Mouse (Mus musculus): ENCODE results near the gene Cxcl16. TPM values are rescaled to one million over a fixed set of nuclear protein-coding genes. Genes with fewer than 3 reads are reported as not detected.

Gene Cxcl16
- polyA plus RNA-seq, 1 experiment from 2014 or later: 7.8 TPM

DNA sequence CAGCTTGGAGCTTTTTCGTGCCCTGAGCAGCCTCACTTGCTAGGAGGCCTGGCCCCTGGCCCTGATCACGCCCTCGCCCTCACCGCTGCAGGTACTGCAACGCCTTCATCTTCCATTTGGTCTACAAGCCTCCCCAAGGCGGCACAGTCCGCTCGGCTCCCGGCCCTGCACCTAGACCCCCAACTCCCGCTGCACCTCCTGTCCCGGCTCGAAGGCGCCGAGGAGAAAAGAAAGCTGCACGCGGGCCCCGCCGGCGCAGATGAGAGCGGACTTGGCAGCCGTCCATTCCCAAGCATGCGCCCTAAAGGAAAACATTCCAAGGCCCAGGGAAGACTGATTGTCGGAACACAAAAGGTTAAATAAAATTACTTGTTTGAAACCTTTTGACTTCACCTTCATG is 6.0 kb upstream of the Cxcl16 start:
- peak overlapping the region; percentile 44 for H3K4me2 ChIP-seq (replicated peaks; ENCODE audit: low read depth, low read length)

DNA sequence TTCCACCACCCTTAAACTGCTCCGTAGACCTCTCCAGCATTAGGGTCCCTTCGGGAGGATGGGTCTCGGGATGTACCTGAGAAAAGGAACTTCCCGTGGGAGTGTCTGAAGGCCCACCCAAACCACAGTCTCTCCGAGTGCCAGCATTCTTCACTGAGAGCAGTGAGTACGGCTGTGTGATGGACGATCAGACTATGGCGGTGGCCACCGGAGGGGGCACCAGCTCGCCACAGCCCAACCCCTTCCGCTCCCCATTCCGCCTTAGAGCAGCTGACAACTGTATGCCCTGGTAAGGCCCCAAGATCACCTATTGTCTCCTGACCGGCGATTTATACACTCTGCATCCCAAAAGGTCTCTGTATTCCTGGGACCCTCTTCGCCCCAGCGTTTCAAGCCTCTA is 5.4 kb upstream of the Cxcl16 start:
- Histone ChIP-seq H3K27me3 (ENCODE audit: control insufficient read depth, insufficient read depth, low read length) (no peaks in the 10 kb centered on the region), H3K4me2 (replicated peaks; ENCODE audit: low read depth, low read length) (peak overlapping the region; percentile 44), H3K36me3 (ENCODE audit: control insufficient read depth, insufficient read depth, low read length) (no peaks in the 10 kb centered on the region), H3K27ac (ENCODE audit: low read length) (no peak overlapping the region), H3K4me3 (ENCODE audit: low read depth, low read length) (peak overlapping the region; percentile 4; the same call in 1 of the 2 replicates), H3K9me3 (ENCODE audit: control insufficient read depth, low read depth, low read length) (no peaks in the 10 kb centered on the region), H3K4me1 (ENCODE audit: control insufficient read depth, insufficient read depth, low read length) (peaks cover 9% of the 10 kb centered on the region; the same call in 1 of the 2 replicates), H3K9ac (replicated peaks; ENCODE audit: low read depth, low read length) (peak overlapping the region; percentile 4; the same call in 1 of the 2 replicates)
- WGBS: 32% methylated on average over 16 of the region's 16 CpGs
- no peak for ATAC-seq (ENCODE audit: insufficient number of reproducible peaks, insufficient read depth, low FRiP score, low read depth)

More for the DNA sequence above, 6.0 kb upstream of the Cxcl16 start:
- Histone ChIP-seq H3K4me1 (ENCODE audit: control insufficient read depth, insufficient read depth, low read length) (peaks cover 9% of the 10 kb centered on the region; the same call in 1 of the 2 replicates), H3K27me3 (ENCODE audit: control insufficient read depth, insufficient read depth, low read length) (no peaks in the 10 kb centered on the region), H3K27ac (ENCODE audit: low read length) (no peak overlapping the region), H3K9me3 (ENCODE audit: control insufficient read depth, low read depth, low read length) (no peaks in the 10 kb centered on the region), H3K36me3 (ENCODE audit: control insufficient read depth, insufficient read depth, low read length) (no peaks in the 10 kb centered on the region), H3K4me3 (ENCODE audit: low read depth, low read length) (peak overlapping the region; percentile 4; the same call in 1 of the 2 replicates), H3K9ac (replicated peaks; ENCODE audit: low read depth, low read length) (peak overlapping the region; percentile 4; the same call in 1 of the 2 replicates)
- 6% methylated on average over 23 of the region's 23 CpGs for WGBS
- ATAC-seq (ENCODE audit: insufficient number of reproducible peaks, insufficient read depth, low FRiP score, low read depth): no peak

DNA sequence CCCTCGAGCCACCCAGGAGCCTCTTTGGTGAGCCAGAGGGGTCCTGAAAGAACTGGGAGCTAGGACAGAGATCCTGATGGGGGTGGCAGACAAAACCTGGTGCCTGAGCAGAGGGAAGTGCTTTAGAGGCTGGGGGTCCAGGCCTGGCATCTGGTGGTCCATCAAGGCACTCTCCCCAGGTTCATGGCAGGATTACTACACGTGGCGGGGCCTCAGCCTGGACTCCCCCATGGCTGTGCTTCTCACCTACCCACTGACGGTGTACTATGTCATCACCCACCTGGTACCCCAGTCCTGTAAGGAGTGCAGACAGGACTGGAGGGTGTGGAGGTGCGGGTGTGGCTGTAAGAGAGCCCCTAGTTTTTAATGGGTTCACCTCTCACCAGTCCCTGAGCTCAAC is 4.2 kb upstream of the Cxcl16 start:
- no peak overlapping the region for H3K9ac ChIP-seq (replicated peaks; ENCODE audit: low read depth, low read length)
- no peaks in the 10 kb centered on the region for H3K36me3 ChIP-seq (ENCODE audit: control insufficient read depth, insufficient read depth, low read length)
- no peak overlapping the region for H3K4me2 ChIP-seq (replicated peaks; ENCODE audit: low read depth, low read length)
- H3K4me1 ChIP-seq (ENCODE audit: control insufficient read depth, insufficient read depth, low read length): peaks cover 11% of the 10 kb centered on the region; the same call in 1 of the 2 replicates
- H3K27ac ChIP-seq (ENCODE audit: low read length): no peak overlapping the region
- H3K27me3 ChIP-seq (ENCODE audit: control insufficient read depth, insufficient read depth, low read length): 0 out of 2 replicates have a peak, but pooled peaks cover 4% of the 10 kb centered on the region
- no peak for ATAC-seq (ENCODE audit: insufficient number of reproducible peaks, insufficient read depth, low FRiP score, low read depth)
- 79% methylated on average over 5 of the region's 5 CpGs for WGBS
- no peak overlapping the region for H3K4me3 ChIP-seq (ENCODE audit: low read depth, low read length)
- H3K9me3 ChIP-seq (ENCODE audit: control insufficient read depth, low read depth, low read length): no peaks in the 10 kb centered on the region

DNA sequence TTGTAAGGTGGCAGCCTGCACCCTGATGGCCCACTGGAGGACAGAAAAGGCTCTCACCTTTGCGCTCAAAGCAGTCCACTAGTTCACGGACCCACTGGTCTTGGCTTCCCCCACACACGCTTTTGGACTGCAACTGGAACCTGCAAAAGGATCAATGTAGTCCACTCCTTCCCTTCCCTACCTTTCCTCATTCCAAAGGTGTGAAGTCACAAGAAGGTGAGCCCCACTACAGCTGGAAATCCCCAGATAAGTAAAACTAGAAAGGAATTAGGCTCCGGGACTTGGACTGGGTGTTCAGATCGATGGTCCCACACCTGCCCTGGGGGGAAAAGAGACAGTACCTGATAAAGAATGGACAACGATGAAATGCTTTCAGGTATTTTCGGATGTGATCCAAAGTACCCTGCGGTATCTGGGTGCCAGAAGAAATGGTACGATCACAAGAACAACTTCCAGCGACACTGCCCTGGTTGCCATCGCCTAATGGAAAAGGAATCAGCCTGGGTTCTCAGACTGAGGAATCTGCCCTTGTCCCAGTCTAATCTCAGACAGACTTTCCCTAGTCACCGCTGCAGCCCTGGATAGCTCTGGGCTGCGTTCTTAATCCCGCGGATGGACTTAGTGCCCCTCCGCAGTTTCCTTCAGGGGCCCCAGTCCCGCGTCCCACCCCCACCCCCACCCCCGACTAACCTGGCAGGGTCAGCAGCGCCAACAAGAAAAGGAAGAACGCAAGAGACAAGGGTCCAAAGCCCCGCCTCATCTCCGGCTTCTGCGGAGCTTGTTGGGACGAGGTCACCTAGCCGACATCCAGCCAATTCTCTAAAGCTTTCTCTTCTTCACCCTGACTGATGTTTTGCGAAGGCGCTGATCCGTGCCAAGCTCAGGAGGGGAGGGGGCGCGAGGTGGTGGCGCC is 840 bp downstream of the Cxcl16 start, which contains the start of gene Zmynd15:
Gene Zmynd15, plus strand, starts transcription at position 746 of the 913 bp plus-strand sequence.
- Histone ChIP-seq H3K27ac (ENCODE audit: low read length) (no peak within 1 kb of the TSS), H3K9me3 (ENCODE audit: control insufficient read depth, low read depth, low read length) (no peaks in the 10 kb centered on the region), H3K36me3 (ENCODE audit: control insufficient read depth, insufficient read depth, low read length) (no peaks in the 10 kb centered on the region), H3K4me2 (replicated peaks; ENCODE audit: low read depth, low read length) (peak within 1 kb of the TSS; percentile 91), H3K4me1 (ENCODE audit: control insufficient read depth, insufficient read depth, low read length) (peaks cover 7% of the 10 kb centered on the region; the same call in 1 of the 2 replicates), H3K9ac (replicated peaks; ENCODE audit: low read depth, low read length) (peak within 1 kb of the TSS; percentile 28; the same call in 1 of the 2 replicates), H3K27me3 (ENCODE audit: control insufficient read depth, insufficient read depth, low read length) (0 out of 2 replicates have a peak, but pooled peaks cover 4% of the 10 kb centered on the region), H3K4me3 (ENCODE audit: low read depth, low read length) (peak within 1 kb of the TSS; percentile 50)
- no peak for ATAC-seq (ENCODE audit: insufficient number of reproducible peaks, insufficient read depth, low FRiP score, low read depth)
- WGBS: 14% methylated on average over 32 of the region's 32 CpGs

DNA sequence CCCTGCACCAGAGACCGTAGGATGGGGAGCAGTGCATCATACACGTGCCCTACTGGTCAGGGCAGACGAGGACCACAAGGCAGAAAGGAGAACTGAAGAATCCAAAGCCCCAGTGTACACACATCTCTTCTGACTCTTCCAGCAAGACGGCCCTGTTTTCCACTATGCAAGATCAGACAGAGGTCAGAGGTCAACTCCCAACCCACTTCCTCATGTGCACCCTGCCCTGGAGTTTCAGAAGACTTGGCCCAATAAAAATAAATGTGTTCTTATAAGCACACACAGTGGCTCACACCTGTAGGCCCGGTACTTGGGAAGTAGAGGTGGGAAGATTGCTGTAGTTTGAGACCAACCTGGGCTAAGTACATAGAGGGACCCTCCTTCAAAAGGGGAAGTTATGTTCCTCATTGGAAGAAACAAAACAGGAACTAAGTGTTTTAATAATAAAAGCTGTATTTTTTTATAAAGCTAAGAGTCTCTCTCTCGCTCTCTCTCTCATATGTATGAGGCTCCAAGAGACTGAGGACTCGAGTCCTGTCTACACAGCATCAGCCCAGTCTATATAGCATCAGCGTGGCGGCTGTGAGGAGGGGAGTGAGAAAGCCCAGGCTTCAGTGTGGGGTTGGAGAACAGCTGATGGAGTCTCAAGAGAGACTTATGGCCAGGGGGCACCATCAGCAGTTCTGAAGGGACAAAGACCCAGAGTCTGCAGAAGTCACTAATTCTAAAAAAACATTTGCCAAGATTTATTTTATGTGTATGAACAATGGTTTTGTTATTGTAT is 6.3 kb downstream of the Cxcl16 start:
- Histone ChIP-seq H3K36me3 (ENCODE audit: control insufficient read depth, insufficient read depth, low read length) (peaks cover 4% of the 10 kb centered on the region; the same call in 1 of the 2 replicates), H3K27ac (ENCODE audit: low read length) (no peak overlapping the region), H3K4me3 (ENCODE audit: low read depth, low read length) (no peak overlapping the region), H3K4me2 (replicated peaks; ENCODE audit: low read depth, low read length) (no peak overlapping the region), H3K4me1 (ENCODE audit: control insufficient read depth, insufficient read depth, low read length) (peaks cover 7% of the 10 kb centered on the region), H3K27me3 (ENCODE audit: control insufficient read depth, insufficient read depth, low read length) (no peaks in the 10 kb centered on the region), H3K9me3 (ENCODE audit: control insufficient read depth, low read depth, low read length) (no peaks in the 10 kb centered on the region), H3K9ac (replicated peaks; ENCODE audit: low read depth, low read length) (no peak overlapping the region)
- ATAC-seq (ENCODE audit: insufficient number of reproducible peaks, insufficient read depth, low FRiP score, low read depth): no peak
- 84% methylated on average over 9 of the region's 9 CpGs for WGBS

DNA sequence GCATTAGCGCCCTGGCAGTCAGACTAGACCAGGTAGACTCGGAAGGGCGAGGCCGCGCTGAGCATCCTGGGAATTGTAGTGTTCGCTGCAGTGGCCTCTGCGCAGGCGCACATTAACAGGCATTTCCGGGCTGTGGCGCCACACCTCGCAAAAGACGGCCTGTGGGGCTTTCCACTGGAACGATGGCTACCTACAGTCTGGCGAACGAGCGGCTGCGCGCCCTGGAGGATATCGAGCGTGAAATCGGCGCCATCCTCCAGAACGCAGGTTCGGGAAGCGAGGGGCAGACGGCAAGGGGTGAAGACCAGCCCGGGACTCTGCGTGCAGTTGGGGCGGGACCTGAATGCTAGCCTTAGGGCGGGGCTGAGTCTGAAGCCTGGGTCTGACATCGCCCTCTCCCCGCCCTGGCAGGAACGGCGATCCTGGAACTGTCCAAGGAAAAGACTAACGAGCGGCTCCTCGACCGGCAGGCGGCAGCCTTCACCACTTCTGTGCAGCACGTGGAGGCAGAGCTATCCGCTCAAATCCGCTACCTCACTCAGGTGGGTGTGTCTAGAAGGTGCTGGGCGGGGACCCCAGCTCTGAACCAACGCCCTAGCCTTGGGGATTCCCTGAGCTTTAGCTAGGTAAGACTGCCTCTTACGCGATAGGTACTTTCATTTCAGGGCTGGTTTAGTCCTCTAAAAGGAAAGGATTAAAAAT is 7.8 kb downstream of the Cxcl16 start, which contains the start of gene Med11:
Gene Med11, plus strand, starts transcription at position 123 of the 702 bp plus-strand sequence.
- Histone ChIP-seq H3K4me2 (replicated peaks; ENCODE audit: low read depth, low read length) (peak within 1 kb of the TSS; percentile 71), H3K36me3 (ENCODE audit: control insufficient read depth, insufficient read depth, low read length) (peaks cover 4% of the 10 kb centered on the region; the same call in 1 of the 2 replicates), H3K4me1 (ENCODE audit: control insufficient read depth, insufficient read depth, low read length) (peaks cover 7% of the 10 kb centered on the region), H3K9me3 (ENCODE audit: control insufficient read depth, low read depth, low read length) (no peaks in the 10 kb centered on the region), H3K4me3 (ENCODE audit: low read depth, low read length) (peak within 1 kb of the TSS; percentile 52), H3K9ac (replicated peaks; ENCODE audit: low read depth, low read length) (peak within 1 kb of the TSS; percentile 54), H3K27ac (ENCODE audit: low read length) (peak within 1 kb of the TSS; percentile 92), H3K27me3 (ENCODE audit: control insufficient read depth, insufficient read depth, low read length) (no peaks in the 10 kb centered on the region)
- peak; percentile 99 for ATAC-seq (ENCODE audit: insufficient number of reproducible peaks, insufficient read depth, low FRiP score, low read depth)
- under 1% methylated on average over 46 of the region's 46 CpGs for WGBS

DNA sequence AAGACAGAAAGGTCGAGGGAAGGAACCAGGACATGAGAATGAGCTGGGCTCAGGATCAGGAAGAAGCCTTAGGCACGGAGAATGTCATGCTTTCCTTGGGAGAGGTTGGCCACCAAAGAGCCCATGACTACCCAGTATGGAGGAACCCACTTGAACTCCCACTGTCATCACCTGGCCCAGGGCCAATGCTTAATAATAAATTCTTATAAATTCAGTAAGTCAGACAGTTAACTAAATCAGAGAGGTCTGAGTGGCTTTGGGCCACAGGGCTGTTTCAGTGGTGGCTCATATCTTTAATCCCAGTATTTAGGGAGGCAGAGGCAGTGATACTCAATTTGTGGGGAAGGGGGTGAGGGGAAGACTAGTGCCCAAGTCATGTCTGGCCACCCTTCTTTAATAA is 8.9 kb downstream of the Cxcl16 start:
- H3K4me2 ChIP-seq (replicated peaks; ENCODE audit: low read depth, low read length): 0 out of 2 replicates have a peak overlapping the region, but pooled peaks have one; percentile 41
- H3K9ac ChIP-seq (replicated peaks; ENCODE audit: low read depth, low read length): no peak overlapping the region

More for the DNA sequence above, 8.9 kb downstream of the Cxcl16 start:
- Histone ChIP-seq H3K4me1 (ENCODE audit: control insufficient read depth, insufficient read depth, low read length) (peaks cover 7% of the 10 kb centered on the region), H3K36me3 (ENCODE audit: control insufficient read depth, insufficient read depth, low read length) (peaks cover 4% of the 10 kb centered on the region; the same call in 1 of the 2 replicates), H3K9me3 (ENCODE audit: control insufficient read depth, low read depth, low read length) (no peaks in the 10 kb centered on the region), H3K4me3 (ENCODE audit: low read depth, low read length) (no peak overlapping the region), H3K27me3 (ENCODE audit: control insufficient read depth, insufficient read depth, low read length) (no peaks in the 10 kb centered on the region), H3K27ac (ENCODE audit: low read length) (no peak overlapping the region)
- ATAC-seq (ENCODE audit: insufficient number of reproducible peaks, insufficient read depth, low FRiP score, low read depth): no peak
- 90% methylated on average over 2 of the region's 2 CpGs for WGBS
